Mouse (Mus musculus) G1E (cell line): Measurements from ENCODE around the gene Pigr.

Experiments
- CTCF ChIP-seq: IDR thresholded peaks from 2 replicates; pipeline ENCODE4 v1.5.1; 2012; ENCODE audit warnings: low read depth, low read length, inconsistent platforms, mixed read lengths
- GATA1 ChIP-seq: IDR thresholded peaks from 2 replicates; pipeline ENCODE4 v1.6.1; 2012; ENCODE audit warnings: borderline replicate concordance, low read length, inconsistent platforms, mixed read lengths
- GATA2 ChIP-seq: IDR thresholded peaks from 2 replicates; pipeline ENCODE4 v1.6.1; 2012; ENCODE audit warnings: low read depth, low read length, inconsistent platforms, borderline replicate concordance
- POLR2AphosphoS5 ChIP-seq: IDR thresholded peaks from 2 replicates; pipeline ENCODE4 v1.6.1; 2012; ENCODE audit warnings: low read depth, low read length, inconsistent platforms; ENCODE audit not compliant: insufficient replicate concordance
- TAL1 ChIP-seq: conservative IDR thresholded peaks from 2 replicates; pipeline ENCODE4 v1.6.1; 2012; ENCODE audit warnings: low read depth, low read length, inconsistent platforms, mixed read lengths

DNA sequence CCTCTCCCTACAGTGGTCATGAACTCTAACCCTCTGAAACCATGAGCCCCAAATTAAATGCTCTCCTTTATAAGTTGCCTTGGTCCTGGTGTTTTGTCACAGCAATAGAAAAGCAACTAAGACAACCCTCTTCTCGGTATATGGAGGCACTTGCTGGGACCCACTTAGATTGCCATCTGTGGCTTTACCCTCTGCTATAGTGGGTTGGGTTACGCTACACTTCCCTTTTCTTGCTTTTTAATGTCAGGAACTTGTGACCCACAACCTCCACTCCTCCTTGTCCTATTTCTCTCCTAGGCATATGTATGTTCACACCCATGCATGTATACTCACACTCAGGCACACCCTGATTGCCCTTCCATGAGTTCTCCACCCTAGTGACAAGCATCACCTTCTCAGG is 46.4 kb downstream of the Pigr start:
- no peak for TF ChIP-seq CTCF
- no peak for TF ChIP-seq GATA1
- TF ChIP-seq TAL1 = no peak
- no peak for TF ChIP-seq POLR2AphosphoS5
- no peak for TF ChIP-seq GATA2
